Mouse (Mus musculus) B cell, adult 2 months (primary cell): ENCODE results near the gene Tab1.
"Not testable (repeated sequence)": the region's sequence is repeated elsewhere in the genome, so short reads cannot be mapped to it uniquely, and the experiment has no call there.

Experiments
- DNase-seq, 2 experiments: peaks; one replicate each; pipeline ENCODE4 v3.0.0; 2022

Tab1 gene

DNA sequence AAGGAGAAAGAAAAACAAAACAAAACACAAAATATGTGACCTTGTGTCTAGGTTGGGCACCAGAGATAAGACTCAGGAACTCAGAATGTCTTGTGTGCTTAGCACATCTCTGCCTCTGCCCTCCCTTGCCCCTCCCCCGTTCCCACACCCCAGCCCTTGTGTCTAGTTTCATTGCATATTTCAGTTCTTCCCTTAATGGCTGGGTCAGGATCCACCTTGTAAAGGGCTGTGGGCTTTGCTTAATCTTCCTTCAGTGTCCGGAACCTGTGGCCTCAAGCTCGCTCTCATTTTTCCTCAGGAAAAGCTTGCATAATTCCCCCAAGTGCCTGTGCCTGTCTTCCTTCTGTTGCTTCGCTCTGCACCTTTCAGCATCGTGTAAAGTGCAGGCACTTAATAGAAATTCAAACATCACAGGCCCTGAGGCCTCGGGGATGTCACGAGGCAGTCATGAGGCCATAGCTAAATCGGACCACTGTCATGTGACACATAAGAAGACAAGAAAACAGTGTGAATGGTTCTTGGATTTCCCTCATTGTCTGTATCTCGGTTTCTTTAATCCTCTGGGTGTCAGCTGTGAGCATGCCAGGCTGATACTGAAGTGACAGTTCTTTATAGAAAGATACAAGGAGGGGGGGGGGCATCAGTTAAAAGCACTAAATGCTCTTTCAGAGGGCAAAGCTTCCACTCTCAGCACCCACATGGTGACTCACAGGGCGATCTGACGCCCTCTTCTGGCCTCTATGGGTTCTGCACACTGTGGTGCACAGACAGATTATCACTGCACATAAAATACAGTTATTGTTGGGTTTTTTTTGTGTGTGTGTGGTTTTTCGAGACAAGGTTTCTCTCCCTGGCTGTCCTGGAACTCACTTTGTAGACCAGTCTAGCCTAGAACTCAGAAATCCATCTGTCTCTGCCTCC is 27.2 kb upstream of the Tab1 start:
- DNase-seq: no peak

- DNase-seq: no peak
These were observed 25.8 kb upstream of the Tab1 start for GRCm38 (mm10) chr15:80107143-80107542.

- no peak for DNase-seq
These were observed 25.4 kb upstream of the Tab1 start for GRCm38 (mm10) chr15:80107575-80107974.

DNA sequence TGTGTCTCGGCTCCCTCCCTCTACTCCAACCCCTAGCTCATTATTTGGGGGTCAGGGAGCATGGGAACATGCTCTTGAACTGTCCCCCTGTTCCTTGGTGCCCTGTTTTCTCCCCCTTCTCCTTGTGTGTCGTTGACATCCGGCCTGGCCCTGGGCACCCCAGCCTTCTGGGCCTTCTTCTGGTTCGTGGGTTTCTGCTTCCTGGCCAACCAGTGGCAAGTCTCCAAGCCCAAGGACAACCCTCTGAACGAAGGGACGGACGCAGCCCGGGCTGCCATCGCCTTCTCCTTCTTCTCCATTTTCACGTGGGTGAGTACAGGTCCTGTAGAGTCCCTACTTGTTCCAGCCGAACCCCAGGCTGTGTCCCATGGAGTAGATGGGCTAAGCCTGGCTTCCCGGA is 21.5 kb upstream of the Tab1 start:
- no peak for DNase-seq

GRCm38 (mm10) chr15:80112499-80112898 is 20.4 kb upstream of the Tab1 start:
- peak; percentile 36 for DNase-seq

DNA sequence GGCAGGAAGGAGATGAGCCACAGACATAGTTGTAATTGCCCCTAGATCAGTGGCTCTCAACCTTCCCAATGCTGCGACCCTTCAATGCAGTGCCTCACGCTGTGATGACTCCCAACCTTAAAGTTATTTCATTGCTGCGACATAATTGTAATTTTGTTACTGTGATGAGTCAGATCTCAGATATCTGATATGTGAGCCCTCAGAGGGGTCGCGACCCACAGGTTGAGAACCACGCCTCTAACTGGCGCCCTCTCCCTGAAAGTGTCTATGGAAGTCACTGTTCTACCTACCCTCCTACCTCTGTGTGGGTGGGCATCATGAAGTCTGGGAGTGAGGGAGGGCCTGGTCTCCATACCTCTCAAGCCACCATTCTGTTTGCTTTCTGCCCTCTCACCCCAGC is 18.5 kb upstream of the Tab1 start:
- DNase-seq: no peak

DNA sequence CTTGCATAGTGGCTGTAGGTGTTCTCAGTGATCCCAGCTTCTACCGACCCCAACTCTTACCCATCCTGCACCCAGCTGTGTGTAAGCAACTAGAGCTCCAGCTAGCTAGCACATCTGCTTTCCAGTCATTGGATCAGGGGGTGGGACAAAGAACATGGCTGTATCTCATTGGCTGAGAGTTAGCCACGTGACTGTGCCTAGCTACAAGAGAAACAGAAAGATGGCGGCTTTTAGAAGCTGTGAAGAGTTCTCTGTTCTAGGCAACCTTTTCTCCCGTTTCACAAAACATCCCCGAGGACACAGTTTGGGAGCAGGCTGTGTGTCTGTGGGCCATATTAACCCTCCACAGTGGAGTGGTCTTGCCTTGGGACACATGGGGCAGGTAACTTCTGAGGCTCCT is 17.7 kb upstream of the Tab1 start:
- no peak for DNase-seq

DNA sequence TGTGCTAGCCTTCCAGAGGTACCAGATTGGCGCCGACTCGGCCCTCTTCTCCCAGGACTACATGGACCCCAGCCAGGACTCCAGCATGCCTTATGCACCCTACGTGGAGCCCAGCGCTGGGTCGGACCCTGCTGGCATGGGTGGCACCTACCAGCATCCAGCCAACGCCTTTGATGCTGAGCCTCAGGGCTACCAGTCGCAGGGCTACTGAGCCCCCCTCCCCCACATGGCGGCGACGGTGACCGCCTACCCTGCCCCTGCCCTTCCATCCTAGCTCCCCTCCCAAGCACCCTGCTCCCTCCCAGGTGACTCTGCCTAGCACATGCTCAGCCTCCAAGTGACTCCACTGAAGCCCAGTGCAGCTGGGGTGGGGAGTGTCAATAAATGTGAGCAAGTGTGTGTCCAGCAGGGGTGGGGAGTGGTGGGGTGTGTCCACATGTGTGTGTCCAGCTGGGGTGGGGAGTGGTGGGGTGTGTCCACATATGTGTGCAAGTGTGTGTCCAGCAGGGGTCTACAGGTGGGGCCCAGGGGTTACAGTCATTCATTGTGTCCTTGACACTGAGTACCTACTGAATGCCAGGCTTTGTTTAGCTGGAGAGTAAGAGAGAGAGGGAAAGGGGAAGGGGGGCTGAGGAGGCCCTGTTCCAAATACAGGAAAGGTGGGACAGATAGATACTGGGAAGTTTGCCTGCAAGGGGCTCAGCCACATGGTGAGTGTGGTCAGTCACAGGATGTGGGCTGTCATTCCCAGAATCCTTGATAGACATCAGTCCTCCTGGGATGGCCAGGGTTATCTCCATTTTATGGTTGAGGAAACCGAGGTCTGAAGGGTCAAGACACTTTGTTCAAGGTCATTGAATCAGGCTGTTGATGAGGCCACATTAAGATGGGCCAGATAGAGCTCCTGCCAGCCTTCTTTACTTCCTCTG is 16.8 kb upstream of the Tab1 start:
- no peak for DNase-seq

- DNase-seq: no peak
These were observed 15.8 kb upstream of the Tab1 start for GRCm38 (mm10) chr15:80117154-80117553.

DNA sequence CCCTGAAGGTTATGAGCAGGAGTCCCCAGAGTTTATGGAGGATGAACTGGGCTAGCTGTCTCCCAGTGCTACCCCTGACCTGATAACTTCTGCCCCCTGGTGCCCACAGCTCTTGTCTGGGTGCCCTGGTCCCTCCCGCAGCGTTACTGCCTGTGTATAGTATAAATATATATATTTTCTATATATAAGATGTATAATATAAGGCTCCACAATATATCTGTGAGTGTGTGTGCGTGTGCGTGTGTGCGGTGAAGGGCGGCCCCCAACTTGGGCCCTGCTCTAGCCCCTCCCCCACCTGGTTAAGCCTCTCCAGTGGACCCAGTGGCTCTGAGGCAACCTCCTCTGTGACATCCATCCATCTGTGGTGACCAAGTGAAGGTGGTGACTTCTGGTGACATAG is 13.9 kb upstream of the Tab1 start:
- DNase-seq: no peak

DNA sequence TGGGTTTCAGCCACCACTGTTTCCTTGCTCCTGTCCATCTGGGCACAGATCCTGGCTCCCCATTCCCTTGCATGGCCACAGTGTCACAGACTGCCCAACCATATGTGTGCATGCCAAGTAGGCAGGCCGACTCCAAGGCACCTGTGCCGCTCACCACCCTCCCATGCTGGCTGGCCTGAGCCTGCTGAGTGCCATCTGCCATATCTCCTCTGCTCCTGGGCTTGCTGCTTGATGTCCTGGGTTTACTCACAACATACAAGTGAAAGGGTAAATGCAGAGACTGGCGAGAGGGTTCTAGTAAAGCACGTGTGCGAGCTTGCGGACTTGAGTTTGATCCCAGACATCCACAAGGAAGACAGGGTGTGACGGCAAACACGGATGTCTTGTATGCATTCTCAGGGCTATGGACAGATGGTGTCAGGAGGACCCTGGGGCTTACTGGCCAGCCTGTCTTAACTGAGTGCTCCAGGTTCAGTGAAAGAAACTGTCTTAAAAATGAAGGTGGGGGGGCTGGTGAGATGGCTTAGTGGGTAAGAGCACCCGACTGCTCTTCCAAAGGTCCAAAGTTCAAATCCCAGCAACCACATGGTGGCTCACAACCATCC is 11.1 kb upstream of the Tab1 start:
- DNase-seq: no peak

DNA sequence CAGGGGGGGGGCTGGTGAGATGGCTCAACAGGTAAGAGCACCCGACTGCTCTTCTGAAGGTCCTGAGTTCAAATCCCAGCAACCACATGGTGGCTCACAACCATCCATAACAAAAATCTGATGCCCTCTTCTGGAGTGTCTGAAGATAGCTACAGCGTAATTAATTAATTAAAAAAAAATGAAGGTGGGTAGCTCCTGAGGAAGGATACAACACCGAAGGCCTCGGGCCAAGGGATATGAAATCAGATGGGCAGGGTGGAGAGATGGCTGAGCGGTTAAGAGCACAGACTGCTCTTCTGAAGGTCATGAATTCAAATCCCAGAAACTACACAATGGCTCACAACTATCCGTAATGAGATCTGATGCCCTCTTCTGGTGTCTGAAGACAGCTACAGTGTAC is 10.5 kb upstream of the Tab1 start:
- not testable (repeated sequence) for DNase-seq

DNA sequence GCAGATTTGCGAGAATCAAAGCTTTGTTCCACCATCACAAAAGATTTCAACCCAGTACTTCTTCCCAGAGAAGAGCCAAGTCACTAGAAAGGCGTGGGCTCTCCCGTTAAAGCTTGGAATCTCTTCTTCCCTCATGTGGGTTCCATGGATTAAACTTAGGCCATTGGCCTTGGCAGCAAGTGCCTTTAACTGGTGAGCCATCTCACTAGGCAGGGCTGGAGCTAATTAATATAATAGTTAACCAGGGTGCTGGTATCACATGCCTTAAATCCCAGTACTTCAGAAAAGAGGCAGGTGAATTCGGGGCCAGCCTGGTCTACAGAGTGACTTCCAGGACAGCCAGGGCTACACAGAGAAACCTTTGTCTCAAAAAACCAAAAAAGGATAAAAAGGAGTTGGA is 8.3 kb upstream of the Tab1 start:
- no peak for DNase-seq

GRCm38 (mm10) chr15:80127191-80127590 is 5.7 kb upstream of the Tab1 start:
- DNase-seq: no peak

- DNase-seq: no peak
These were observed 2.9 kb upstream of the Tab1 start for GRCm38 (mm10) chr15:80129982-80130381.

GRCm38 (mm10) chr15:80130689-80131088 is 2.2 kb upstream of the Tab1 start:
- DNase-seq: no peak

GRCm38 (mm10) chr15:80131421-80131820 is 1.5 kb upstream of the Tab1 start:
- no peak for DNase-seq

DNA sequence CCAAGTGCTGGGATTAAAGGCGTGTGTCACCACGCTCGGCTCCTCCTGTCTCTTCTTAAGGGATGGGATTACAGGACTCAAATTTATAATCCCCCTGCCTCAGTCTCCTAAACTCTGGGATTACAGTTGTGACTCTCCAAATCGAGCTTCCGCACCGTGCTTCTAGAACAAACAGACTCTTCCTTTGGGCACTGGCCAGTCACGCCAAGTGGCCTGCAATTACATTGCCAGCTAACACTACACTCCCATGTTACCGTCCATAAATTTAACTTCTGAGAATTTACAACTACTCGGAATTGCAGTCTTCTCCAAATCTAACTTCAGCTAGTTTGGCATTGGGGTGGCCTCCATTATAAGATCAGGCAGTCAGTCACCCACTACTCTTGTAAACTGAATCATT is 475 bp upstream of the Tab1 start:
- no peak for DNase-seq

DNA sequence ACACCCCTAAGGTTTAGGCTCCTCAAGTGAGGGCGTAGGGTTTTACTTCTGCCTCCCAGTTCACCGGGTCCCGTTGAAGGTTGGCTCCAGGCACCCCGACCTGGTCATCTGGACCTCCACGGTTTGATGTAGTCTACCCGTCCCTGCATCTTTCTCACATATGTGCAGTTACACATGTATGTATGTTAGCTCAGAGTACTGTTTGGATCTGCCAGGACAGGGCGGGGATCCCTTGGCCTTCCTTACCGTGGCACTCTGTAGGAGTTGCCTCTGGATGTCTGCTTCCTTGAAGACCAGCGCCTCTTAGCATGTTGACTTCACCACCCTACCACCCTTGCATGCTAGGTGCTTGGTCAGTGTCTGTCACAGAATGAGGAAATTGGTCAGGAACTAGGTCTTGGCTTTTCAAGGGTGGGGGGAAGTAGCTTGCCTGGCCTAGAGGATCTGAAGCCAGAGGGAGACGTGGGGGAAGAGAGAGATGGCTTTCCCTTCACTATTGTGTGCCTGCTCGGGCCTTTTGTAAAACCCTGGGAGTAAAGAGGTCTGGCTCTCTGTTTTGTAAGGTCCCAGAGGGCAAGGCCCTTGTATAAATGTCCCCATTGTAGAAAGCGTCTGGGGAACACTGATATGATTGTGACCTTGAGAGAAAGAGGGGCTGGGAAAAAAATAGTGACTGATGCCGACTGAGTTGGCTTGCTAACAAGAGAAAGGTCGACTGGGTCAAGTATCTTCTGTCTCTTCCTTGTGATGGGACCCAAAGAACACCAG is 939 bp downstream of the Tab1 start:
- no peak for DNase-seq

GRCm38 (mm10) chr15:80134450-80134847 is 1.5 kb downstream of the Tab1 start:
- DNase-seq: no peak

DNA sequence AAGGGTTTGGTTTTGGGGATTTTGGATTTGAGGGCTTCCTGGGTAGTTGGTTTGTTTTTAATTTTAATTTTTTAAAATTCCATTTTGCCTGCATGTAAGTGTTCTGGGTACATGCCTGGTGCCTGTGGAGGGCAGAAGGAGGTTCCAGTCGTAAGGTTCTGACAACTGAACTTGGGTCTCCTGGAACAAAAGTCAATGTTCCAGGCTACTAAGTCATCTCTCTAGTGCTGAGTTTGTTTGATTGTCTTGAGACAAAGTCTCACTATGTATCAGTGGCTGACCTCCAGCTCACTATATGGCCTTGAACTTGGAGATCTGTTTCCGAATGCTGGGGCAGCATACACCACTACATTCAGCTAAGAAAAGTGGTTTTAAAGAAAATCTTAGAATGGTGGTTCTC is 2.6 kb downstream of the Tab1 start:
- no peak for DNase-seq

DNA sequence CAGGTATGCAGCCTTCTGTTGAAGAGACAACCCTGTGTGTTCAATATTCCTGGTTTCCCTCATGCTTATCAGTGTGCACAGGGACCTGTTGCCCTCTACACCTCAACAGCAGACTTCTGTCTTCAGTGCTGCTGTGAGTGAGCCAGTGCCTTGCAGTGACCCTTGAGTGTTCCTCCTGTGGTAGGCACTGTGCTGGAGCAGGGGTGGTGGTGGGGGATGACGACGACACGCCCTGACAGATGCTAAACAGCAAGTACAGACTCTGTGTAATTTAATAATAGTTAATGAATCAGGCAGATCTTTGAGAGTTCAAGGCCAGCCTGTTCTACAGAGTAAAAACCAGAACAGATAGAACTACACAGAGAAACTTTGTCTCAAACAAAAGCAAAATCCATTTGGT is 3.7 kb downstream of the Tab1 start:
- no peak for DNase-seq
